Mouse (Mus musculus) MEL (cell line): ENCODE results near the gene Sept5. TPM values are rescaled to one million over a fixed set of nuclear protein-coding genes. Genes with fewer than 3 reads are reported as not detected.

Experiments used
- DNase-seq: peaks from one replicate; pipeline ENCODE4 v3.0.0; 2011; ENCODE audit warnings: low read depth, low spot score
- H3K27ac ChIP-seq: 2 replicates; pipeline ENCODE4 v1.5.1; 2012; ENCODE audit warnings: low read depth, mild to moderate bottlenecking, control low read depth, low read length, moderate library complexity; ENCODE audit not compliant: control insufficient read depth
- H3K27me3 ChIP-seq, 2 experiments: fragments of 150-350 bp in 1 of 2; sonication (generic) in 1 of 2; 2 replicates each; pipeline ENCODE4 v1.6.1; 2012; ENCODE audit warnings: low read length in 2 of 2, mild to moderate bottlenecking in 2 of 2, improper control_type of control experiment in 1 of 2, moderate library complexity in 1 of 2; ENCODE audit not compliant: insufficient read depth in 2 of 2, control insufficient read depth in 1 of 2
- H3K36me3 ChIP-seq, 2 experiments: 2 replicates each; pipeline ENCODE4 v1.6.1; 2012 to 2014; ENCODE audit warnings: low read length in 2 of 2, improper control_type of control experiment in 1 of 2, inconsistent platforms in 1 of 2, mild to moderate bottlenecking in 1 of 2; ENCODE audit not compliant: insufficient read depth in 2 of 2, control insufficient read depth in 1 of 2
- H3K4me1 ChIP-seq, 2 experiments: fragments of 150-350 bp in 1 of 2; sonication (generic) in 1 of 2; 2 replicates each; pipeline ENCODE4 v1.6.1; 2012; ENCODE audit warnings: low read length in 2 of 2, improper control_type of control experiment in 1 of 2, mild to moderate bottlenecking in 1 of 2; ENCODE audit not compliant: insufficient read depth in 2 of 2, control insufficient read depth in 1 of 2
- H3K4me3 ChIP-seq, 2 experiments: fragments of 150-350 bp in 1 of 2; sonication (generic) in 1 of 2; 2 replicates each; pipeline ENCODE4 v1.5.1; 2012; ENCODE audit warnings: low read depth in 2 of 2, low read length in 2 of 2, mild to moderate bottlenecking in 2 of 2, moderate library complexity in 2 of 2, control low read depth in 1 of 2, improper control_type of control experiment in 1 of 2; ENCODE audit not compliant: control insufficient read depth in 1 of 2, insufficient read depth in 1 of 2
- H3K79me2 ChIP-seq: 2 replicates; pipeline ENCODE4 v1.6.1; 2012; ENCODE audit warnings: mild to moderate bottlenecking, low read length, moderate library complexity; ENCODE audit not compliant: control insufficient read depth, poor library complexity, insufficient read depth
- H3K9ac ChIP-seq: 2 replicates; pipeline ENCODE4 v1.6.1; 2012; ENCODE audit warnings: low read depth, mild to moderate bottlenecking, control low read depth, low read length, moderate library complexity; ENCODE audit not compliant: control insufficient read depth, poor library complexity, severe bottlenecking
- H3K9me3 ChIP-seq: fragments of 150-350 bp; sonication (generic); replicated peaks from 2 replicates; pipeline ENCODE4 v1.6.1; 2012; ENCODE audit warnings: mild to moderate bottlenecking, low read length, improper control_type of control experiment, moderate library complexity; ENCODE audit not compliant: insufficient read depth
- BHLHE40 ChIP-seq: IDR thresholded peaks from 2 replicates; pipeline ENCODE4 v1.6.1; 2012; ENCODE audit warnings: low read depth, mild to moderate bottlenecking, inconsistent platforms, low read length, improper control_type of control experiment, borderline replicate concordance
- CHD1 ChIP-seq: IDR thresholded peaks from 2 replicates; pipeline ENCODE4 v1.6.1; 2012; ENCODE audit warnings: low read depth, mild to moderate bottlenecking, inconsistent platforms, low read length, improper control_type of control experiment
- CTCF ChIP-seq, 3 experiments: IDR thresholded peaks in 2 of 3; conservative IDR thresholded peaks in 1 of 3; 2 replicates each; pipeline ENCODE4 v1.5.1; 2011 to 2012; ENCODE audit warnings: low read length in 3 of 3, low read depth in 2 of 3, mild to moderate bottlenecking in 2 of 3, improper control_type of control experiment in 1 of 3, inconsistent platforms in 1 of 3, mixed read lengths in 1 of 3, moderate library complexity in 1 of 3; ENCODE audit not compliant: control insufficient read depth in 1 of 3, insufficient read depth in 1 of 3, poor library complexity in 1 of 3, severe bottlenecking in 1 of 3
- E2F4 ChIP-seq: IDR thresholded peaks from 2 replicates; pipeline ENCODE4 v1.6.1; 2011; ENCODE audit warnings: low read depth, low read length, improper control_type of control experiment, borderline replicate concordance
- ELF1 ChIP-seq: IDR thresholded peaks from 2 replicates; pipeline ENCODE4 v1.6.1; 2014; ENCODE audit warnings: low read depth, mild to moderate bottlenecking, inconsistent platforms, low read length, improper control_type of control experiment, moderate library complexity
- EP300 ChIP-seq, 2 experiments: IDR thresholded peaks; 2 replicates each; pipeline ENCODE4 v1.6.1; 2011; ENCODE audit warnings: improper control_type of control experiment in 2 of 2, low read length in 2 of 2, low read depth in 1 of 2, mild to moderate bottlenecking in 1 of 2
- ETS1 ChIP-seq: IDR thresholded peaks from 2 replicates; pipeline ENCODE4 v1.6.1; 2012; ENCODE audit warnings: low read depth, mild to moderate bottlenecking, inconsistent platforms, low read length, improper control_type of control experiment, moderate library complexity
- GATA1 ChIP-seq: IDR thresholded peaks from 2 replicates; pipeline ENCODE4 v1.6.1; 2011; ENCODE audit warnings: low read depth, low read length, improper control_type of control experiment
- MAFK ChIP-seq: IDR thresholded peaks from 2 replicates; pipeline ENCODE4 v1.6.1; 2011; ENCODE audit warnings: low read depth, mild to moderate bottlenecking, low read length, improper control_type of control experiment, borderline replicate concordance
- MAX ChIP-seq: IDR thresholded peaks from 2 replicates; pipeline ENCODE4 v1.6.1; 2011; ENCODE audit warnings: low read length, improper control_type of control experiment
- MAZ ChIP-seq: IDR thresholded peaks from 2 replicates; pipeline ENCODE4 v1.6.1; 2012; ENCODE audit warnings: low read depth, mild to moderate bottlenecking, inconsistent platforms, low read length, improper control_type of control experiment
- MEF2A ChIP-seq: IDR thresholded peaks from 2 replicates; pipeline ENCODE4 v1.6.1; 2014; ENCODE audit warnings: low read depth, mild to moderate bottlenecking, inconsistent platforms, low read length, improper control_type of control experiment; ENCODE audit not compliant: poor library complexity, insufficient replicate concordance, severe bottlenecking; ENCODE audit errors: extremely low read depth
- MXI1 ChIP-seq: IDR thresholded peaks from 2 replicates; pipeline ENCODE4 v1.6.1; 2011; ENCODE audit warnings: mild to moderate bottlenecking, low read depth, low read length, improper control_type of control experiment
- MYC ChIP-seq: IDR thresholded peaks from 2 replicates; pipeline ENCODE4 v1.6.1; 2011; ENCODE audit warnings: low read depth, mild to moderate bottlenecking, low read length, improper control_type of control experiment, moderate library complexity
- NELFE ChIP-seq: IDR thresholded peaks from 2 replicates; pipeline ENCODE4 v1.6.1; 2011; ENCODE audit warnings: low read depth, low read length, improper control_type of control experiment
- NRF1 ChIP-seq: IDR thresholded peaks from 2 replicates; pipeline ENCODE4 v1.6.1; 2014; ENCODE audit warnings: low read depth, mild to moderate bottlenecking, inconsistent platforms, low read length, improper control_type of control experiment, moderate library complexity; ENCODE audit not compliant: poor library complexity, insufficient read depth, severe bottlenecking
- POLR2A ChIP-seq, 2 experiments: IDR thresholded peaks; 2 replicates each; pipeline ENCODE4 v1.6.1; 2011 to 2012; ENCODE audit warnings: low read length in 2 of 2, mild to moderate bottlenecking in 2 of 2, control low read depth in 1 of 2, improper control_type of control experiment in 1 of 2, low read depth in 1 of 2, moderate library complexity in 1 of 2; ENCODE audit not compliant: control insufficient read depth in 1 of 2, insufficient read depth in 1 of 2, poor library complexity in 1 of 2
- POLR2AphosphoS2 ChIP-seq: IDR thresholded peaks from 2 replicates; pipeline ENCODE4 v1.6.1; 2011; ENCODE audit warnings: low read length, improper control_type of control experiment
- RAD21 ChIP-seq: IDR thresholded peaks from 2 replicates; pipeline ENCODE4 v1.6.1; 2011; ENCODE audit warnings: mild to moderate bottlenecking, low read depth, low read length, improper control_type of control experiment
- RCOR1 ChIP-seq: IDR thresholded peaks from 2 replicates; pipeline ENCODE4 v1.6.1; 2012; ENCODE audit warnings: low read depth, mild to moderate bottlenecking, inconsistent platforms, low read length, improper control_type of control experiment
- SMC3 ChIP-seq: IDR thresholded peaks from 2 replicates; pipeline ENCODE4 v1.6.1; 2011; ENCODE audit warnings: low read depth, low read length, improper control_type of control experiment
- TAL1 ChIP-seq: IDR thresholded peaks from 2 replicates; pipeline ENCODE4 v1.6.1; 2012; ENCODE audit warnings: mild to moderate bottlenecking, inconsistent platforms, low read length, moderate library complexity, mixed read lengths
- TBP ChIP-seq: IDR thresholded peaks from 2 replicates; pipeline ENCODE4 v1.8.0; 2011; ENCODE audit warnings: low read depth, low read length, improper control_type of control experiment
- TCF12 ChIP-seq: IDR thresholded peaks from 2 replicates; pipeline ENCODE4 v1.6.1; 2014; ENCODE audit warnings: low read depth, mild to moderate bottlenecking, inconsistent platforms, low read length, improper control_type of control experiment, moderate library complexity
- UBTF ChIP-seq: IDR thresholded peaks from 2 replicates; pipeline ENCODE4 v1.6.1; 2012; ENCODE audit warnings: low read depth, mild to moderate bottlenecking, inconsistent platforms, low read length, improper control_type of control experiment, moderate library complexity, borderline replicate concordance; ENCODE audit not compliant: insufficient read depth
- USF1 ChIP-seq: IDR thresholded peaks from 2 replicates; pipeline ENCODE4 v1.6.1; 2014; ENCODE audit warnings: low read depth, mild to moderate bottlenecking, inconsistent platforms, low read length, improper control_type of control experiment, moderate library complexity
- ZC3H11A ChIP-seq: IDR thresholded peaks from 2 replicates; pipeline ENCODE4 v1.6.1; 2012; ENCODE audit warnings: low read depth, mild to moderate bottlenecking, inconsistent platforms, low read length, improper control_type of control experiment
- ZKSCAN1 ChIP-seq: IDR thresholded peaks from 2 replicates; pipeline ENCODE4 v1.6.1; 2012; ENCODE audit warnings: low read depth, mild to moderate bottlenecking, inconsistent platforms, low read length, improper control_type of control experiment, moderate library complexity
- ZNF384 ChIP-seq: IDR thresholded peaks from 2 replicates; pipeline ENCODE4 v1.6.1; 2012; ENCODE audit warnings: low read depth, mild to moderate bottlenecking, inconsistent platforms, low read length, improper control_type of control experiment
- polyA plus RNA-seq, 2 experiments: library from polyadenylated mRNA; stranded (reverse) in 1 of 2; unstranded in 1 of 2; fragments of >175 nt in 1 of 2; fragments of >200 nt in 1 of 2; gene quantifications; 2 replicates each; pipeline versions ENCODE4 v1.2.1 to v1.2.4; 2012; ENCODE audit warnings: low replicate concordance in 2 of 2, low read depth in 1 of 2; ENCODE audit not compliant: insufficient read length in 2 of 2, insufficient read depth in 1 of 2, missing spikeins in 1 of 2
- total RNA-seq: library from RNA; depleted of rRNA; stranded (reverse); fragments of 300-350 nt; gene quantifications from 2 replicates; pipeline ENCODE4 v1.2.3, GENCODE M21; 2012

Sept5 gene
- total and polyA plus RNA-seq, 3 experiments = 7.4 to 29.3 TPM; not detected in 1

- no peak overlapping the region for H3K9ac ChIP-seq
- H3K27ac ChIP-seq = no peak overlapping the region
- peaks cover 3 to 6% of the 10 kb centered on the region in 2 experiments for H3K4me1 ChIP-seq
- peak; percentile 26 for DNase-seq
- TF ChIP-seq EP300 (IDR thresholded peaks at IDR 0.05; ENCODE audit: low read depth in 1 of 2, low read length in 2 of 2) = no peak
- no peak for TF ChIP-seq E2F4
- no peak for TF ChIP-seq BHLHE40
- no peak for TF ChIP-seq RAD21
- TF ChIP-seq TAL1 = no peak
- TF ChIP-seq POLR2AphosphoS2 = no peak
- no peak for TF ChIP-seq MEF2A
- TF ChIP-seq MYC = no peak
- no peak for TF ChIP-seq UBTF
- TF ChIP-seq POLR2A (IDR thresholded peaks at IDR 0.05; ENCODE audit: control insufficient read depth in 1 of 2, insufficient read depth in 1 of 2, low read depth in 1 of 2, low read length in 2 of 2, poor library complexity in 1 of 2) = no peak
- TF ChIP-seq NELFE = no peak
- TF ChIP-seq CHD1 = no peak
- no peak for TF ChIP-seq NRF1
- TF ChIP-seq ZC3H11A = no peak
- no peak for TF ChIP-seq MAFK
- TF ChIP-seq TBP = no peak
- TF ChIP-seq ELF1 = no peak
- TF ChIP-seq ZKSCAN1 = no peak
- no peak for TF ChIP-seq ZNF384
- H3K79me2 ChIP-seq = no peaks in the 10 kb centered on the region
- no peaks in the 10 kb centered on the region for H3K9me3 ChIP-seq
- H3K36me3 ChIP-seq = peaks cover 0 to 3% of the 10 kb centered on the region in 2 experiments; a peak in 1 of 4 replicates
- H3K4me3 ChIP-seq = no peak overlapping the region
- H3K27me3 ChIP-seq = no peaks in the 10 kb centered on the region
These were observed 11.5 kb downstream of the Sept5 start for GRCm38 (mm10) chr16:18618297-18618696.

- peak overlapping the region; percentile 37 for H3K9ac ChIP-seq
- H3K79me2 ChIP-seq = no peaks in the 10 kb centered on the region
- peak; percentile 91 for DNase-seq
- no peaks in the 10 kb centered on the region for H3K9me3 ChIP-seq
- peak overlapping the region; percentile 37 to 47 for H3K4me3 ChIP-seq
- peaks cover 0 to 3% of the 10 kb centered on the region in 2 experiments; a peak in 1 of 4 replicates for H3K36me3 ChIP-seq
- H3K4me1 ChIP-seq = peaks cover 3 to 6% of the 10 kb centered on the region in 2 experiments
- H3K27me3 ChIP-seq = no peaks in the 10 kb centered on the region
- H3K27ac ChIP-seq = no peak overlapping the region
- peak; percentile 18; the same call in 1 of the 2 replicates for TF ChIP-seq RCOR1
- peak; percentile 61; the same call in 1 of the 2 replicates for TF ChIP-seq MAX
- TF ChIP-seq ZKSCAN1 = no peak
- peak; percentile 31; the same call in 1 of the 2 replicates for TF ChIP-seq MAZ
- TF ChIP-seq E2F4 = peak; percentile 97
- peak; percentile 24; the same call in 1 of the 2 replicates for TF ChIP-seq TBP
- TF ChIP-seq UBTF = no peak
- peak; percentile 40; the same call in 1 of the 2 replicates for TF ChIP-seq TCF12
- TF ChIP-seq CTCF (IDR thresholded peaks at IDR 0.05 in 2 of 3, conservative IDR thresholded peaks at IDR 0.05 in 1 of 3; ENCODE audit: control insufficient read depth in 1 of 3, insufficient read depth in 1 of 3, low read depth in 2 of 3, low read length in 3 of 3, poor library complexity in 1 of 3, severe bottlenecking in 1 of 3) = peak; percentile 81 to 97 (median 91)
- TF ChIP-seq RAD21 = peak; percentile 88
- TF ChIP-seq EP300 (IDR thresholded peaks at IDR 0.05; ENCODE audit: low read depth in 1 of 2, low read length in 2 of 2) = peak; percentile 40 to 55; a peak in 3 of 4 replicates
- TF ChIP-seq MYC = no peak
- peak; percentile 51; the same call in 1 of the 2 replicates for TF ChIP-seq MXI1
- peak; percentile 81 for TF ChIP-seq ZC3H11A
- TF ChIP-seq GATA1 = peak; percentile 85
- peak; percentile 38; the same call in 1 of the 2 replicates for TF ChIP-seq ETS1
- TF ChIP-seq SMC3 = peak; percentile 93
- no peak for TF ChIP-seq USF1
These were observed 12.2 kb downstream of the Sept5 start for GRCm38 (mm10) chr16:18617370-18618065.
